Mouse (Mus musculus): ENCODE results near the gene Aldh1l1. TPM values are rescaled to one million over a fixed set of nuclear protein-coding genes. Genes with fewer than 3 reads are reported as not detected.

Aldh1l1 gene
- polyA plus RNA-seq, 1 experiment from 2014 or later: 1.2 TPM

- no peaks in the 10 kb centered on the region for H3K36me3 ChIP-seq (ENCODE audit: control insufficient read depth, insufficient read depth, low read length)
- H3K4me1 ChIP-seq (replicated peaks; ENCODE audit: control insufficient read depth, insufficient read depth, low read length): 0 out of 2 replicates have a peak, but pooled peaks cover 2% of the 10 kb centered on the region
- DNase-seq (ENCODE audit: low spot score) (no peak), ATAC-seq (replicated peaks; ENCODE audit: low FRiP score) (no peak)
- no peak overlapping the region for H3K4me3 ChIP-seq (ENCODE audit: low read depth, low read length)
- 89% methylated on average over 3 of the region's 3 CpGs for WGBS
- H3K9ac ChIP-seq (ENCODE audit: low read length): no peak overlapping the region
- no peak overlapping the region for H3K4me2 ChIP-seq (ENCODE audit: low read depth, low read length, severe bottlenecking)
- no peak overlapping the region for H3K27ac ChIP-seq (ENCODE audit: low read depth, low read length)
- no peaks in the 10 kb centered on the region for H3K27me3 ChIP-seq (ENCODE audit: control insufficient read depth, insufficient read depth, low read length)
- no peaks in the 10 kb centered on the region for H3K9me3 ChIP-seq (ENCODE audit: control insufficient read depth, low read length)
Measured at GRCm38 (mm10) chr6:90518892-90519291, 32.7 kb downstream of the Aldh1l1 start.

- H3K4me2 ChIP-seq (ENCODE audit: low read depth, low read length, severe bottlenecking): no peak overlapping the region
- 65% methylated on average over 5 of the region's 5 CpGs for WGBS
- no peak overlapping the region for H3K4me3 ChIP-seq (ENCODE audit: low read depth, low read length)
- H3K27ac ChIP-seq (ENCODE audit: low read depth, low read length): no peak overlapping the region
- H3K4me1 ChIP-seq (replicated peaks; ENCODE audit: control insufficient read depth, insufficient read depth, low read length): 0 out of 2 replicates have a peak, but pooled peaks cover 2% of the 10 kb centered on the region
- no peaks in the 10 kb centered on the region for H3K9me3 ChIP-seq (ENCODE audit: control insufficient read depth, low read length)
- DNase-seq (ENCODE audit: low spot score) (no peak), ATAC-seq (replicated peaks; ENCODE audit: low FRiP score) (no peak)
- H3K36me3 ChIP-seq (ENCODE audit: control insufficient read depth, insufficient read depth, low read length): no peaks in the 10 kb centered on the region
- no peak overlapping the region for H3K9ac ChIP-seq (ENCODE audit: low read length)
- H3K27me3 ChIP-seq (ENCODE audit: control insufficient read depth, insufficient read depth, low read length): no peaks in the 10 kb centered on the region
Measured at GRCm38 (mm10) chr6:90519375-90519774, 33.1 kb downstream of the Aldh1l1 start.

- Histone ChIP-seq H3K36me3 (ENCODE audit: control insufficient read depth, insufficient read depth, low read length) (no peaks in the 10 kb centered on the region), H3K4me1 (replicated peaks; ENCODE audit: control insufficient read depth, insufficient read depth, low read length) (no peaks in the 10 kb centered on the region), H3K27me3 (ENCODE audit: control insufficient read depth, insufficient read depth, low read length) (no peaks in the 10 kb centered on the region), H3K27ac (ENCODE audit: low read depth, low read length) (no peak overlapping the region), H3K4me2 (ENCODE audit: low read depth, low read length, severe bottlenecking) (no peak overlapping the region), H3K9me3 (ENCODE audit: control insufficient read depth, low read length) (no peaks in the 10 kb centered on the region), H3K4me3 (ENCODE audit: low read depth, low read length) (no peak overlapping the region), H3K9ac (ENCODE audit: low read length) (no peak overlapping the region)
- ATAC-seq (replicated peaks; ENCODE audit: low FRiP score) (no peak), DNase-seq (ENCODE audit: low spot score) (no peak)
- 73% methylated on average over 3 of the region's 3 CpGs for WGBS
Measured at GRCm38 (mm10) chr6:90526406-90526805, 40.2 kb downstream of the Aldh1l1 start.

- no peaks in the 10 kb centered on the region for H3K36me3 ChIP-seq (ENCODE audit: control insufficient read depth, insufficient read depth, low read length)
- no peak for DNase-seq (ENCODE audit: low spot score)
- H3K4me1 ChIP-seq (replicated peaks; ENCODE audit: control insufficient read depth, insufficient read depth, low read length): no peaks in the 10 kb centered on the region
- 37% methylated on average over 2 of the region's 2 CpGs for WGBS
- no peak overlapping the region for H3K27ac ChIP-seq (ENCODE audit: low read depth, low read length)
- no peak overlapping the region for H3K9ac ChIP-seq (ENCODE audit: low read length)
- H3K4me2 ChIP-seq (ENCODE audit: low read depth, low read length, severe bottlenecking): no peak overlapping the region
- H3K9me3 ChIP-seq (ENCODE audit: control insufficient read depth, low read length): no peaks in the 10 kb centered on the region
- ATAC-seq (replicated peaks; ENCODE audit: low FRiP score): no peak
- H3K4me3 ChIP-seq (ENCODE audit: low read depth, low read length): no peak overlapping the region
- H3K27me3 ChIP-seq (ENCODE audit: control insufficient read depth, insufficient read depth, low read length): no peaks in the 10 kb centered on the region
Measured at GRCm38 (mm10) chr6:90529461-90530046, 43.3 kb downstream of the Aldh1l1 start.

- no peaks in the 10 kb centered on the region for H3K9me3 ChIP-seq (ENCODE audit: control insufficient read depth, low read length)
- no peak for DNase-seq (ENCODE audit: low spot score)
- H3K27me3 ChIP-seq (ENCODE audit: control insufficient read depth, insufficient read depth, low read length): no peaks in the 10 kb centered on the region
- no peak for ATAC-seq (replicated peaks; ENCODE audit: low FRiP score)
- no peak overlapping the region for H3K9ac ChIP-seq (ENCODE audit: low read length)
- H3K4me1 ChIP-seq (replicated peaks; ENCODE audit: control insufficient read depth, insufficient read depth, low read length): no peaks in the 10 kb centered on the region
- WGBS: 93% methylated on average over 5 of the region's 7 CpGs
- no peaks in the 10 kb centered on the region for H3K36me3 ChIP-seq (ENCODE audit: control insufficient read depth, insufficient read depth, low read length)
- H3K4me3 ChIP-seq (ENCODE audit: low read depth, low read length): no peak overlapping the region
- H3K4me2 ChIP-seq (ENCODE audit: low read depth, low read length, severe bottlenecking): no peak overlapping the region
- H3K27ac ChIP-seq (ENCODE audit: low read depth, low read length): no peak overlapping the region
Measured at GRCm38 (mm10) chr6:90532575-90533190, 46.5 kb downstream of the Aldh1l1 start.

DNA sequence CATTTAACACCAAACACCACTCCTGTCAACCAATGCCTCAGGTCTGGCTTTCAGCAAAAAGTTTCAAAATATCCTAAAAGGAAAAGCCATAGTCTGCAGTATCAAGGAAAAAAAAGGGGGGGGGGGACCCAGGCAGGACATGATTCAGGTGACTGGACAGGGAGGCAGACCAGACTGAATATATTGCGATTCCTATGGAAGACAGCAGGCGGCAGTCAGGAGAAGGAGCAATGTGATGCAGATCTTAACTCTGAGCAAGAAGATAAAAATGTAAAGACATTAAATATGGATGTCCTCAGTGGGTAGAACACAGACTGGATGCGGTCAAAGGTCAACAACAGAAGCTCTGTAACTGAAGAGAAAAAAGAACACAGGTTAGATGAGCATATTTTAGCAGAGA, 47.3 kb downstream of the Aldh1l1 start:
- H3K4me1 ChIP-seq (replicated peaks; ENCODE audit: control insufficient read depth, insufficient read depth, low read length): no peaks in the 10 kb centered on the region
- H3K9ac ChIP-seq (ENCODE audit: low read length): no peak overlapping the region
- H3K4me3 ChIP-seq (ENCODE audit: low read depth, low read length): no peak overlapping the region
- no peak for ATAC-seq (replicated peaks; ENCODE audit: low FRiP score)
- no peaks in the 10 kb centered on the region for H3K36me3 ChIP-seq (ENCODE audit: control insufficient read depth, insufficient read depth, low read length)
- no peaks in the 10 kb centered on the region for H3K27me3 ChIP-seq (ENCODE audit: control insufficient read depth, insufficient read depth, low read length)
- H3K27ac ChIP-seq (ENCODE audit: low read depth, low read length): no peak overlapping the region
- no peak for DNase-seq (ENCODE audit: low spot score)
- 76% methylated on average over 3 of the region's 3 CpGs for WGBS
- H3K9me3 ChIP-seq (ENCODE audit: control insufficient read depth, low read length): no peaks in the 10 kb centered on the region
- no peak overlapping the region for H3K4me2 ChIP-seq (ENCODE audit: low read depth, low read length, severe bottlenecking)

GRCm38 (mm10) chr6:90534701-90535475, 48.7 kb downstream of the Aldh1l1 start:
- WGBS: 80% methylated on average over 8 of the region's 8 CpGs
- Histone ChIP-seq H3K9me3 (ENCODE audit: control insufficient read depth, low read length) (no peaks in the 10 kb centered on the region), H3K4me3 (ENCODE audit: low read depth, low read length) (no peak overlapping the region), H3K4me2 (ENCODE audit: low read depth, low read length, severe bottlenecking) (no peak overlapping the region), H3K36me3 (ENCODE audit: control insufficient read depth, insufficient read depth, low read length) (no peaks in the 10 kb centered on the region), H3K27ac (ENCODE audit: low read depth, low read length) (no peak overlapping the region), H3K27me3 (ENCODE audit: control insufficient read depth, insufficient read depth, low read length) (no peaks in the 10 kb centered on the region), H3K9ac (ENCODE audit: low read length) (no peak overlapping the region), H3K4me1 (replicated peaks; ENCODE audit: control insufficient read depth, insufficient read depth, low read length) (no peaks in the 10 kb centered on the region)
- no peak for DNase-seq (ENCODE audit: low spot score)
- no peak for ATAC-seq (replicated peaks; ENCODE audit: low FRiP score)

GRCm38 (mm10) chr6:90536824-90537223, 50.6 kb downstream of the Aldh1l1 start:
- Histone ChIP-seq H3K36me3 (ENCODE audit: control insufficient read depth, insufficient read depth, low read length) (no peaks in the 10 kb centered on the region), H3K4me1 (replicated peaks; ENCODE audit: control insufficient read depth, insufficient read depth, low read length) (no peaks in the 10 kb centered on the region), H3K9ac (ENCODE audit: low read length) (no peak overlapping the region), H3K9me3 (ENCODE audit: control insufficient read depth, low read length) (no peaks in the 10 kb centered on the region), H3K4me3 (ENCODE audit: low read depth, low read length) (no peak overlapping the region), H3K4me2 (ENCODE audit: low read depth, low read length, severe bottlenecking) (no peak overlapping the region), H3K27ac (ENCODE audit: low read depth, low read length) (no peak overlapping the region), H3K27me3 (ENCODE audit: control insufficient read depth, insufficient read depth, low read length) (no peaks in the 10 kb centered on the region)
- 85% methylated on average over 3 of the region's 3 CpGs for WGBS
- DNase-seq (ENCODE audit: low spot score) (no peak), ATAC-seq (replicated peaks; ENCODE audit: low FRiP score) (no peak)

Measured in forebrain, embryonic 11.5 days (tissue).